Mouse (Mus musculus): ENCODE data around the gene Gm43191.
"Not testable (repeated sequence)": the region's sequence is repeated elsewhere in the genome, so short reads cannot be mapped to it uniquely, and the experiment has no call there.

The Gm43191 gene

DNA sequence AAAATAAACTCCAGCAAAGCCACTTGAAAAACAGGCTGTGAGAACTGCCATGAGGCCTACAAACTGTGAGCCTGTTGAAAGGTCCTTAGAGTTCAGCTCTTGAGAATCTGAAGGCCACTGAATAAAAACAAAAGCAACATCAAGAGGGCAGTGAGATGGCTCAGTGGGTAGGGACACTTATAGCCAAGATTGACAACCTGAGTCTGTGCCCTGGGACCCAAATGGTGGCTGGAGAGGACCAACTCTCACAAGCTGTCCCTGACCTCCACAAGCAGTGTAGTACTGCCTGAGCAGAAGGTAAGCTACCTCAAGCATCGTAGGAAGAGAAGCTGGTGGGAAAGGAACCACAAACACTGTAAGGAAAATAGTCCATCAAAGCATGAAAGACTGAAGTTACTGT lies at the start of gene Gm43191:
TSS of gene Gm43191 (minus strand) at position 101 of the 400 bp plus-strand sequence.
- no peak for DNase-seq

DNA sequence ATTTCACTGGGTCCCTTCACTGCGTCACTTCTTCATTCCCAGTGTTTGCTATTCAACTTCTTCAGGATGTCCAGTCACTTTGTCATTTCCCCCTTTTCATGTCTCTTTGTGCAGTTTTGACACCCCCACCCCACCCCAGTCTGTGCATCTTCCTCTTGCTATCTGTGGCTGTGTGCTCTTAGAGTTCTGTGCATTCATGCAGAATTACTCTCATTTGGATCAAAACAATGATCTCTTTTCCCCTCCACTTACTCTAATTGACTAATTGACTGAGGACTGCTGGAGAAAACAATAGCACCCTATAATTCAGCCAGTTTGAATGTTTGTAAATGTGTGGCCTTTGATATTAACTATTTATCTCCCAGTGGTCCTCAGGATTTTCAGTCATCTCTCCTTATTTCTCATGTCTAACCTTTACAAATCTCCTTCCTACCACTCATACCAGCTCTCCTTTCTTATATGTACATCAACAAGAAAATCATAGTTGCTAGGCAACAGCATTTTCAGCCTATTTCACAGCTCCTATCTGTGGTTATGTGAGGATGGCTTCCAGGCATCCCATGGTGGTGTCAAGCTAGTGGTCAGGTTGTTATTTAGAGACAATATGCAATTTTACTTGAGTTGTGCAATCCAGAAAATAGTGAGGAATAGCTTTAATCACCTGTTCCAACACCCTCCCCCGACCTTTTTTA lies 48.6 kb upstream of the Gm43191 start:
- DNase-seq: no peak

DNA sequence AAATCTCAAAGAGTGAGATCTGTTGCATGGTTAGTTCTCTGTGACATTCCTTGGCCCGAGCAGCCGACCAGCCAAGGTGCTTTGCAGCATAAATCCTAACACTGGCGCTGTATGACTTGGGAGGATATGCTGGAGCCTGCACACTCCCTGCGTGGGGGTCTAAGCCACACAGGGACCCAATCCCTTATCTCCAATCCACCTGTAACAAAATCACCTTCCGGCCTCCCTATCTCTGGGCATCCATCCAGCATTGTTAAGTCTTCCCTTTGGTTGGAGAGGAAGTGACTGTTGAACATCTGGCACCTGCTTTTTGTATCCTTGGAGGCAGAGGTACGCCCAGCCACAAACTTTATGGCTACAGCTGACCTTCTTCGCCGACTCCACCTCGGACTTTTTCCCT lies 45.7 kb upstream of the Gm43191 start:
- no peak for DNase-seq

DNA sequence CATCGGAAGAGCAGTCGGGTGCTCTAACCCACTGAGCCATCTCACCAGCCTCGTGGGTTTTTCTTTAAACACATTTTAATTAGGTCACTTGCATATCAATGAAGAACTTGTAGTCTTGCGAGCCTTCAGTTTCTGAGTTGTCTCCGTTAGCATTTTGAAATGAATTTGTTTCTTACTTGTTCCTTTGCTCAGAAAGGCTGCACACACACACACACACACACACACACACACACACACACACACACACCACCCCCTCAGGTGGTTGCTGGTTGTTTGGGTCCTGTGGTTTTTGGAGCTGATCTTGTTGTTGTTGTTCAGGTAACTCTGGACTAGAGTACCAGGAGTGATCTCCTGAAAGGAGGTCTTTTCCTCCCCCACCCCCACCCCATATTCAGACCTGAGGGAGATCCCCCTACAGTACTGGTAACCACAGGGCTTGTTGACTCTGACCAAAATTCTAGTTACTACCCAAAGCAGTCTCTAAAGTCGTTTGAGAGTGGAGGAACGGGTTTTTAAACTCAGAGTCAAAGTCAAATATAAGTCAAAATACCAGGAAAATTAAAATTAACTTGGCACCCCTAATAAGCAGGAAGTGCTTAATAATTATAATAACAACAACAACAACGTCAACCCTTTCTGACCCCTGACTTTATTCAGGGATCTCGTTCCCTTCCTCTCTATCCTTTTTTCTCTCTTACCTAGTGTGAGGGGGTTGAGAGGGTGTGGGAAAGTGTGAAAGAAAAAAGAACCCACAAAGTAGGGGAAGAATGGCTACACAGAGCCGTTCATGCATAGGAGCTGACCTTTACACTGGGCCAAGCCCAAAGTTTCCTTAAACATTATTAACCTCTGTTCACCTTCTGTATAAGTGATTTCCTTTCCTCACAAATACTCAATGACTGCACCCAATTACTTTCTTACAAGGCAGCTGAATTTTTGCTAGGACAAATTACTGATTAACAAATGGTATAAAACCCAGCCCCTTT lies 42.7 kb upstream of the Gm43191 start:
- no peak for DNase-seq

DNA sequence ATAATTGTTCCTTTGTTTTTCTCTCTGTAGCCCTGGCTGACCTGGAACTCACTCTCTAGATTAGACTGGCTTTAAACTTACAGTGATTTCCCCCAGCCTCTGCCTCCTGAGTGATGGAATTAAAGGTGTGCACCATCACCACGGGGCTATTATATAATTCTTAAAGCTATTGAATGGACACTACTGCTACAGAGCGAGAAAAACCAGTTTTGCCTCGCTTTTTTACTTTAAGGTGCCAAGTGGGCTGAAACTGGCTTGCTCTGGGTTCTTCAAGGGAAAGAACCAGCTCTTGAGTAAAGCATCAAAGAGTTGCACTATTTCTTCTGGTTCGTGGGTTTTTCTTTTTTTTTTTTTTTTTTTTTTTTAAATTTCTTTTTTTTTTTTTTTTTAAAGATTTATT lies 41.9 kb upstream of the Gm43191 start:
- no peak for DNase-seq

DNA sequence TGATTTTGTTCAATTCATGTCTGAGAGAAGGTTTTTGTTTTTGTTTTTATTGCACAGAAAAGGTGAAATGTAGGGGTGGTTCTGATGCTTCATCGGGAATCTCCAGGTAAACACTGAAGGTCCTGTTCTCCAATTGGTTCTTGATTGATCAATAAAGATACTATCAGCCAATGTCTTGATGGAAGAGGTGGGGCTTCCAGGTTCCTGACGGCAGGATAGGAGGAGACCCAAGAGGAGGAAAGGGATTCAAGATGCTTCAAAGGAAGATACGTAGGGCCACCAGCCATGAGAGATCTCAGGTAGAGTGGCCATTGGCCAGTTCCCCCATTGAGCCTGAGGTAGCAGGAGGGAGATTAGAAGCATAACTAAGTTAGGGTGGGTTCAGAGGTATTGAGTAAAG lies 37.9 kb upstream of the Gm43191 start:
- DNase-seq: no peak

DNA sequence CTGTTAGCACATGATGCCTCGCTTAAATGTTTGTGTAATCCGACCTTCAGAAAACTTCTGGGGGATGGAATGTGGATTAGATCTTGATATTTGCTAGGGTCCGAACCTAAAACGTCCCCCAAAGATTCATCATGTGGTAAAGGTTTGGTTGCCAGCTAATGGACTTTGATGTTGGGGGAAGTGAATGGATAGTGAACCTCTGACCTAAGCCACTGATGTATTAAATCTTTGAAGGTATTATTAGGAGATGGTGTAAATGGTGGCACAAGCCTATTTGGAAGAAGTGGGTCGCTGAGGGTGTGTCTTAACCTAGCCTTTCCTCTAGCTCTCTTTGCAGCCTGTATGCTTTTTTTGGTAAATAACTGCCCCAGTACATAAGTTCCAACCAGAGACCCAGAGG lies 32.0 kb upstream of the Gm43191 start:
- no peak for DNase-seq

DNA sequence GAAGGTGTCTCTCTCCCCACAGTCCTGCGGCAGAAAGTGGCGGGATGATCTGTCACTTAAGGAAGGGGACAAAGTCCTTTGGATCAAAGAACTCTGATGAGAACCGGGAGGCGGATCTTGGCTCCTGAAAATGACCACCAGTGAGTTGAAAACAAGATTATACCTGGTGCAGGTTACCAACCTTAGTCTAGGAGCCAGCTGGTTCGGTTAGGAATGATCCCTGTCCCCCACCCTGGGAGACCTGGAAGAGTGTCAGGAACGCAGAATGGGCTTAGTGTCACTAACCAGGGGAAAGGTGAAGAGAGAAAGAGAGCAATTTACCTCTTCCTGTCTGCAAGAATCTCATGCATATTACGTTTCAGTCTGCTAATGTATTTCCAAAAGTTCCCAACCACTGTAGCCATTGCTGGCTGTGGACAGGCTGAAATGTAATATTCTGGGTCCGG lies 31.4 kb upstream of the Gm43191 start, which contains the start of gene Slc35a3:
TSS of gene Slc35a3 (minus strand) at position 396 of the 446 bp plus-strand sequence.
- no peak for DNase-seq

DNA sequence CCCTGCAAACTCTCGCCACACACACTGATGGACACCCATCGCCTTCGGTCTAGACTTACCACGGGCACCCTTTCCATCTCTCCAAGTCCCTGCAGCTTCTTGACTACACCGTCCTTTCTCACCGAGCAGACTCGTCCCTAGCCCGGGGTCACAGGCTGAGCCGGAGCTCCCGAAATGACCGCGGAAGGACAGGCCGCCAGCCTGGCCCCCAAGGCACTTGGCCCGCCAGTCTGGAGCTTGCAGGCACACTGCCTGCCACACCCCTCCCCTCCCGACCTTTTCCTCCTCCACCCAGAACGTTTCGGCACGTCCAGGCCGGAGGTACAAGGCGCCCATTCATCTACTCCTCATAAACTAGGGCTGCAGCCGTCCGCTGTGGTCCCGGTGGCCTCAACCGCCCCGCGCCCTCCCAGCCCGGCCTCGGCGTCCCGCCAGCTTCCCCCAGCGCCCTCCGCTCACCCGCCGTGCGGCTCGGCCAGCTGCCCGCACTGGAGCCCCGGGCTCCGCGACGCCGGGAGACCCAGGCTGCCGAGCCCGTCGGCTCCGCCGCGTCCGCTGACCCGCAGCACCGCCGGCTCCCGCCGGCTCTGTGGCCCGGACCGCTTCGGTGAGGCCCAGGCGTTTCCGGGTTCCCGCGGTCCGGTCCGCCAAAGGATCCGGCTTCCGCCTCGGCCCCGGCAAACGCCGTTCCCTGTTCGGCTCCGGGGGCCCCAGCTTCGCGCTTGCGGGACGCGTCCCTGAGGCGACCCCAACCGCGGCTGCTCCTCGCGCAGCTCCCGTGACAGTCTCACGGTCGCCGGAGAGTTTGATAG lies 30.8 kb upstream of the Gm43191 start:
- DNase-seq: peak; percentile 82

DNA sequence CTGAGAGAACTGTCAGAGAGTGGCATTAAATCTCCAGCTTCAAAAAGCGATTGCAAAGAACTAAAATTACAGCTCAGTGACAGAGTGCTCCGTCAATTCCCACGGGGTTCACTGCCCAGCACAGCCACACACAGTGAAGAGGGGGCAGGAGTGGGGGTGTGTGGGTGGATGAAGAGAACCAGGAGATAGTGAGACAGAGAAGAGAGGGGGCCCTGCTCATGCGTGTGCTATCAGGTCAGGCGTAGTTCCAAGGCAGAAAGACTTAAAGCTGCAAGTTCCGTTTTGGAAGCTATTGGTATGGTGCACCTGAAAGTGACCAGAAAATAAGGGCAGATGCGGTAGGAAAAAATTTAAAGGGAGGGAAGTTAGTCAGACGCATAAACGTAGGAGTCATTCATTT lies 29.9 kb upstream of the Gm43191 start:
- DNase-seq: no peak

DNA sequence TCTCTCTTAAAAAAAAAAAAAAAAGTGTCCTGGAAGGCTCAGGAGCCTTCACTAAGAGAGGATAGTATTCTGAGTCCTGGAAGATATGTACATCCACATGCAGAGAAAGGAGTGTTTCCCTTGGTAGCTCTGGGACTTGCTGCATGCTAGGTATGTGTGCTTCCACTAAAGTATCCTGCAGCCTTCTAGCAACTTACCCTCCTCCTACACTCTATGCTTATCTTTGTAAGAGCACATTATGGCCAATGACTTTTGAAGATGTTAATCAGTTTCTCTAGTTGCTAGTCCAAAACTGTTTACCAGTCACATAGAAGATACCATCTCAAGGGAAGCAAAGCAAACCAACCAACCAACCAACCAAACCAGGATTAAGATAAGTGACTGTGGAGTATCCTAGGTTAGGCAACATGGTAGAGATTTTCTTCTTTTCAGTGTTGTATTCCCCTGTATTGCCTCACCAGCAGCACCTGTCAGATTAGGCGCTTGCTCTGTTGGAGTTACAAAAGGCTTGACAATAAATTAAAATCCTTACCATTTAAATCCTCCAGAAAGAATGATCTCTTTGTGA lies 24.7 kb upstream of the Gm43191 start:
- DNase-seq: no peak

DNA sequence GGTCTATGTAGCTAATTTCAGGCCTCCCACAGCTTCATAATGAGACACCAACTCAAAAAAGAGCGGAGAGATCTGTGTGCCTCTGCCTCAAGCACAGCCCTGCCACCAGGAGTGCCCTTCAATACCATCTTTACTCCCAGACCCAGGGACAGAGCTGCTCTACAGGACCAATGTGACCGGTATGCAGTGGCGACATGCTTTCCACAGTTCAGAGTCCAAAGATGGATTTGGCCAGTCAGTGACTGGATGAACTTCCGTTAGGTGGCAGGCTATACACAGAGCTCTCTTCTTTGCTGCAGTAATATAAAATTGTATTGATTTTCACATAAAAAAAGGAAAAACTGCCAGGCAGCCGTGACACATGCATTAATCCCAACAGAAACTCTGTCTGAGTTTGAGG lies 22.8 kb upstream of the Gm43191 start:
- DNase-seq: no peak

DNA sequence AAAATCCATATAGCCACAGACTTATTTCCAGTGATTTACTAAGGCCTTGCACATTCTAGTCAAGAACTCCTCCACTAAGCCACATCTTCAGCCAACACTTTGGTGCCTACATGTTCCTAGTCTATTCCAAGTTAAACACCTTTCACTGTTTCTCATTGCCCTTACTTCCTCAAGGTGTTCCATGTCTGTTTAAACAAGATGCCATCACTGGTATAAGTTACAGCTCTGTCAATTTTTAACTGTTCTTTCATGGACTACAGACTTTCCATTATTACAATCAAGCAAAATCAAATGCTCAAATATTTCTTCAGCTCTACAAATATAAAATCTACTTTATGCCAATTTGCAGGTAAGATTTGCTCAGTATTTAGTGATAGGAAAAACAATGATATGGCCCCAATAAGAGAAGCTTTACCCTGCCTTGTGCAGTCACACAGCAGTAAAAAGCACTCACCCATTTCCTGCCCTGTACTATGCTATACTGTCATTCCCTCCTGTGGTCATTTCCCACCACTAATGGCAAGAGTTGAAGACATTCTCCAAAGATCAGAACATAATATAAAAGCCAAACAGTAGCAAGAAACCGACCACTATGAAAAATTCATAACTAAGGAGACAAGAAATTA lies 21.7 kb upstream of the Gm43191 start:
- DNase-seq: no peak

DNA sequence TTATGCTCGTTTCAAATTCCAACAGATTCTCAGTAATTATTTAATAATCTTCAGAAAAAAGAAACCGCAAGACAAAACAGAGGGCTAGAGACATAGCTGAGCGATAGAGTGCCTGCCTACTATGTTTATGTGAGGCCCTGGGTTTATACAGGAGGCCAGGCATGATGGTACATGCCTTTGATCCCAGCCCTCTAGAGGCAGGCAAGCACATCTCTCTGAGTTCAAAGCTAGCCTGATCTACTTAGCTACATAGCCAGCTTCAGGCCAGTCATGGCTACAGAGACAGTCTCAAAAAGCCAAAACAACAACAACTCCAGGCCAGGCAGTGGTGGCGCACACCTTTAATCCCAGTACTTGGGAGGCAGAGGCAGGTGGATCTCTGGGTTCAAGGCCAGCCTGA lies 20.5 kb upstream of the Gm43191 start:
- DNase-seq: no peak

DNA sequence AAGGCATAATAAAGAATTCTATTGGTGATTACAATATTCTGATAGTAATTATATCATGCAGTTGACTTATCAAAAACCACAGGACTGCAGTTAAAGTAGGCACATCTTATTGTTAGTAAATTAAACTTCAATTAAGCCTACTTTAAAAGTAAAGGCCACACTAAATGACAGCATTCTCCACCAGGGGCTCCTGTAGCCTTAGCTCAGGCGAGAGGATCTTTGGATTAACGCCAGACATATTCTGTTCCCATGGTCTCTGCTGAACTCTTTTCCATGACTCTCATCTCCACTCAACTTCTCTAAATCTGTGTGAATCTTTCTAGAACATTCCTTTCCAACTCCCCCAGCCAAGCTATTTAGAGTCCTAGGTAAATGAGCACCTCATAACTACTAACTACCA lies 17.7 kb upstream of the Gm43191 start:
- DNase-seq: no peak

DNA sequence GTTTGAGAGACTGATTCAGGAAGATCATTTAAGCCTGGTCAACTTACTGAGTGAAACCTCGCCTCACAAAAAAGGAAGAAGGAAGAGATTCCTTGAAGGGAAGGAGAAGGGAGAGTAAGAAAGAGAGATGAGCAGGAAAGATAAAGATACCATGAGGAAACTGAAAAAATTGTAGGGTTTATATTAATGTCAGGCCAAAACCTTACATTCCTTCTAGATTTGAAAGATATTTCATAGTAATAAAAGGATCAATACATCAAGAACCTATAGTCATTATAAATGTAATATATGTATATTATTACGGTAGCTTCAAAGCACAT lies 14.6 kb upstream of the Gm43191 start:
- DNase-seq: no peak

DNA sequence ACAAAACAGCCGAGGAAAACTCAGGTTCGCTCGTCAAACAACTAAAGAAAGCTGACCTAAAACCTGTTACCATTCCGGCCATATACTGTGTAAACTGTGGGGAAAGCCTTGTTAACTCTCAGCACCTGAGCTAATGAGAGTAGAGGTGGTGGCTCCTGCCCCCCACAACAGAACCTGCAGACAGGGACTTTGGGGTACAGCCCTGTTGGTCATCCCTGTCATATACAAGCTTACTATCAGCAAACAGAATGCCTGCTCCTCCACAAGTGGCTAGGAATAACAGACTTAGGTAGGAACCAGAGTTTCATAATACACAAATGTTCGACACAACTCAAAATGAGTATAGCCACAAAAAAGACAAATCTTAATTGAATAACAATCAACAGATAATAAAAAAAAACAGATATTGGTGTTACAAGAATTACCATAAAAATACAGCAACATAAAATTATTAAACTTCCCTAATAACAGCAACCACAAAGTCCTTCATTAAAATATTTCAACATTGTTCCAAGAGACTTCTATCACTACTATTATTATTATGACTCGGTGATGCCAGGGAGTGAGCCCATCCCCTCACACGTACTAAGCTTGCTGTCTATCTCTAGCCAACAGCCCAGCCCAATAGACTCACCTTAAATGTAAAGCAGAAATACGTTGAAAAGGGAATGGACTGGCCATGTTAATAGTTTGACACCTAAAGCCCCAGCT lies 14.1 kb upstream of the Gm43191 start:
- no peak for DNase-seq

DNA sequence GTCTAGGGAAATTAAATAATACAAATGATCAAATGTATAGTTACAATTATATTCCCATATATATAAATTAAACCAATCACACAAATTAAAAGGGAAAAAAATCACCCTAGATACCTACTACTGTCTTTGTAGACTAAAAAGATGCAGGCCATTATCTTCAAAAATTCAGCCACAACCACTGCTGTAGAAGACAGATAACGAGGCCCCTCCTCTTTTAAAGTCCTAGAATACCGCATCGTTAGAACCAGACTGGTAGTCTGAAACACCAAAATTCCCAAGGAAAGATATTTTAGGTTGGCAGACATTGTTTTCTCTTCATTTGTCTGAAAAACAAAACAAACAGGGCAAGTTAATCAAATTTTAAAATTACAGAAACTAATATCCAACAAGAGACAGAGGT lies 13.3 kb upstream of the Gm43191 start:
- DNase-seq: no peak

DNA sequence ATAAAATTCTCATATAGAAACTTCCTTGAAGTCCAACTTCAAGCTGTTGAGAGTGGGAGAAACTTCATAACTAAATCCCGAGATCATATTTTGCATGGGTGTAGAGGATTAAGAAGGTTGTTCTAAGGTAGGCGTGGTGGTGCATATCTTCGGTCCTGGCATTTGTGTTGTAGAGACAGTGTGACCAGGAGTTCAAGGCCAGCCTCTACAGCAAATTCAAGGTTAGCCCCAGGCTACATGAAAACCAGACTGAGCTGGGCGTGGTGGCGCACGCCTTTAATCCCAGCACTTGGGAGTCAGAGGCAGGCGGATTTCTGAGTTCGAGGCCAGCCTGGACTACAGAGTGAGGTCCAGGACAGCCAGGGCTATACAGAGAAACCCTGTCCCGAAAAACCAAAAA lies 16.8 kb downstream of the Gm43191 start:
- not testable (repeated sequence) for DNase-seq

DNA sequence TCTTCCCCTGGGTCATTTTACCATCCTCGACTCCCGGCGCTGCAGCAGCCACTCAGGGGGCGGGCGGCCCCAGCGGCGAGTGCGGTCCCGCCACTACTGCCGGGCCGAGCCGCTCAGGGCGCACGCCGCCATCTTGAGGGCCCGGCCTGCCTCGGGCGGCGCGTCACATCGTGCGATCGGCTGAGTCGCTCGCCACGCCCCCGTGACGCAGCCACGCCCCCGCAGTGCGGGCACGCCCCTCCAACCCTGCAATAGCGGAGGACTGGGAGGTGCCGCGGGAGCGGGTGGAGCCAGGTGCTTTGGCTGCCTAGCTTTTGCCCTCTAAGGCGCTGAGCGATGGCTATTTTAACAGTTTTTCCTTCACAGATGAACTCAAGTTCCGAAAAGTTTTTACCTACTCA lies 18.6 kb downstream of the Gm43191 start, which contains the start of gene Mfsd14a:
TSS of gene Mfsd14a (minus strand) at position 215 of the 401 bp plus-strand sequence.
- DNase-seq: peak; percentile 94

DNA sequence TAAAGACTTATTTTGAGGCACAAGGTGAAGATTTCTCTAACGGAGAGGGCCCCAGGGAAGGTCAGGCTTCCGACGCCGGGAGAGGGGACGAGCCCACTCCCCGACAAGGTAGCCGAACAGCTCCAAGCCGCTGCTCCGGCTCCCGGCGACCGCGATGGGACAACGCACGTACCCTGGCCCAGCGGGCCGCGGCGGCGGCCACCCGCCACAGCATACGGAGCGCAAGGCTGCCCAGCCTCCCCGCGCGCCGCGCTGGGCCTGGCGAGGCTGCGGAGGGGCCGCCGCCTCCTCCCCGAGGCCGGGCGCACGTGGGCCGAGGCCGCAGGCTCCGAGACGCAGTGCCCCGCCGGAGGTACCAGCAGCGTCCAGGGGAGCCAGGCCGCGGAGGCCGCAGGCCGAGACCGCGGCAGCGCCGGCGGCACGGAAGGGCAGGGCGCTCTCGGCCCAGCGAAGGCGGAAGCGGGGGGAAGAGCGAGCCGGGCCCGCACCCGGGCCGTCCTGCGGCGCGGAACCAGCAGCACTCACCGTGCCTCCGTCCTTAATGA lies 19.1 kb downstream of the Gm43191 start:
- DNase-seq: no peak

All from right cerebral cortex, postnatal 4 days (tissue).